Mouse (Mus musculus): ENCODE measurements around the gene Panx1.

Gene Panx1

DNA sequence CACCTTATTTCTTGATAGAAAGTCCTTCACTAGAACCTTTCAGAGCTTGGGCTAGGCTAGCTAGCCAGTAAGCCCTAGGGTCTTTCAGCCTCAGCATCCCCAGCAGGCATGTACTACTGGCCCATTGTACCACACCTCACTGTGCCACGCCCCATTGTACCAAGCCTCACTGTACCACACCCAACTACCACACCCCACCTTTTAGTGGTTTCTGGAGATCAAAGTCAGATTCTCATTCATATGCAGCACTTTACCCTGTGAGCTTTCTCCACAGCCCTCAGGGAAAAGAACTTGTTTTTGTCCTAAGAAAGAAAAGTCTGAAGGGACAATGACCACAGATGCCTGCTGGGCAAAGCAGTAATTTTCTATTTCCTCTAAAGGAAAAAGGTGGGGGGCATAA lies 22.2 kb downstream of the Panx1 start:
- no peak for DNase-seq (ENCODE audit: low read depth, low spot score)

DNA sequence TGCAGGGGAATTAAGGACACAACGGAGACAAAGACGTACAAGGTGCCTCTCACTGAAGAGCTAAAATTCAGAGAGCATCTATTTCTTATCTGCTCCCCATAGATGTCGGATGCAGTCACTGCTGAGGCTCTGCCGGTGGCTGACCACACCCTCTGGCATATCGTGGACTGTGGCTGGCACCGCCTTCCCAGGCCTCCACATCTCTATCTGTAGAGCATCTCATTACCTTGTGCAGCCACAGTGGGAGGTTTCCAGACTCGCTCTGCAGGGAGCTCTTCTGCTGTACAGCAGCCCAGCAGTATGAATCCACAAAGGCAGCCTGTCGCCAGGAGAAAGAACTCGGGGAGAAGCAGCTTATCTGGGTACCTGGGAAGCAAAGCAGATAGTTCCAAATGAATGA lies 24.1 kb downstream of the Panx1 start:
- DNase-seq (ENCODE audit: low read depth, low spot score): no peak

DNA sequence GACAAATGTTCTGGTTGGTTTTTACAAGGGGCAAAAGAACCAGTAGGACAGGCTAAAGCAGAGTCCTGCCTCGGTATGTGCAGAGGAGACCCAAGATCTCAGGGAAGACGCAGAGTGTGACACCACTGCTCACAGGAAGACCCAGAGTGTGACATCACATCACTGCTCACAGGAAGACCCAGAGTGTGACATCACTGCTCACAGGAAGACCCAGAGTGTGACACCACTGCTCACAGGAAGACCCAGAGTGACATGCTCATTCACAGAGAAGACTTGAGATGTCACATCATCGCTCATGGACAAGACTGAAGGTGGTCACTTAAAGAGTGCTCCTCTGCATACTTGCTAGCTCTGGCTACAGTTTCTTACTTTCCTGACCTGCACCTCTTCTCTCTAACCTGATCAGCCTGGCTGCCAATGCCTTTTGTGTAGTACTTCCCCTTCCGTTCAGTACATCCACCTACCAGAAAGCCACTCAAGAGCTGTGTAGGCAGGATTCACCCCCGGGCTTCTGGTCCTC lies 24.7 kb downstream of the Panx1 start:
- no peak for DNase-seq (ENCODE audit: low read depth, low spot score)

DNA sequence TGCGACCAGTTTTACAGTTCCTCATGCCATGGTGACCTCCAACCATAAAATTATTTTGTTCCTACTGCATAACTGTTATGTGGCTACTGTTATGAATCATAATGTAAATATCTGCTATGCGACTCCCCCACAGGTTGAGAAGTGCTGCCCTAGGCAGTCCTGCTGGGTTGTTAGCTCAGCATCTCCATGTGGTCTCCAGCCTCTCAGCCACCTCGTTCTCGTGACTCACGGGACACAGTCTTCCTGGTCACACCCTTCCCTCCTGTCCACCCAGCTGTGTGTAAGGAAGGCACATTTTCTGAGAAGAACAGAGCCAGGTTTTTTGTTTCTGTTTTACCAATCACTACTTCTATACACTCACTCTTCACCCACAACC lies 26.5 kb downstream of the Panx1 start:
- no peak for DNase-seq (ENCODE audit: low read depth, low spot score)

DNA sequence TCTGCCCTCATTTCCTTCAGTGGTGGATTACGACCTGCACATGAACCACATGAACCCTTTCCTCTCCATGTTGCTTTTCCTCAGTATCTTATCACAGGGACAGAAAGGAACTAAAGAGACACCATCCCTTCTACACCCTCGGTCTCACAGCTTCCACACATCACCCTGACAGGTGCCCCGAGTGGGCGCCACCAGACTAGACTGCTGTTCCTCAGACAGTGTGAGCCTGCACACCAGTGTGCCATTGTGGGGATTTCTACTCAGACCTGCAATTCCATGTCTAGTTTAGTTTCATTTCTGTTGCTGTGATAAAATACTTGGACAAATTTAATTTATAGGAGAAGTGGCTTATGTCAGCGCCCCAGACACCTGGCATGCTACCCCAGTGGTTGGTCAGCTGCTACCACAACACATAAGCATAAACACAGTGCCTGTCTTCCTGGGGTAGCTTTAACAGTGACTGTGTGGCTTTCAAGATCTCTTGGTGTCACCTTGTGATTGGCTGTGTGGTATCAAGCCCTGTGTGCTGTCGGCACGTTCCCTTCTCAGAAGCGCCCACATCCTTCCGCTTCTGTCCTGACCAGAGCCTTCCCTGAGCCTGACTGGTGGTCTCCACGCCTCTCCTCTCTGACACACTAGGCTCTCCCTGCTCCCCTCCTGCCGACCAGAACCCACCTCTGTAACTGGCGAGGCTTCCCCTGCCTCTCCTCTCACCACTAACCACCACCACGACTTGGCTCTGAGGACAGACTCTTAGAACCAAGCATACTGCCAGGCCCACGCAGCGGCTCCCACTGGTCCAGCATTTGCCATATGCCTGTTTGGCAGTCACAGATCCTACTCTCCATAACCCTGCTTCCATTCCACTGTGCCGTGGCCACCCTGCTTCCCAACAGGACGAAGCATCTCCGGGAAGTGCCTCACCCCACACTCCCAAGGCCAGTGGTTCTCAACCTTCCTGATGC lies 27.2 kb downstream of the Panx1 start:
- no peak for DNase-seq (ENCODE audit: low read depth, low spot score)

DNA sequence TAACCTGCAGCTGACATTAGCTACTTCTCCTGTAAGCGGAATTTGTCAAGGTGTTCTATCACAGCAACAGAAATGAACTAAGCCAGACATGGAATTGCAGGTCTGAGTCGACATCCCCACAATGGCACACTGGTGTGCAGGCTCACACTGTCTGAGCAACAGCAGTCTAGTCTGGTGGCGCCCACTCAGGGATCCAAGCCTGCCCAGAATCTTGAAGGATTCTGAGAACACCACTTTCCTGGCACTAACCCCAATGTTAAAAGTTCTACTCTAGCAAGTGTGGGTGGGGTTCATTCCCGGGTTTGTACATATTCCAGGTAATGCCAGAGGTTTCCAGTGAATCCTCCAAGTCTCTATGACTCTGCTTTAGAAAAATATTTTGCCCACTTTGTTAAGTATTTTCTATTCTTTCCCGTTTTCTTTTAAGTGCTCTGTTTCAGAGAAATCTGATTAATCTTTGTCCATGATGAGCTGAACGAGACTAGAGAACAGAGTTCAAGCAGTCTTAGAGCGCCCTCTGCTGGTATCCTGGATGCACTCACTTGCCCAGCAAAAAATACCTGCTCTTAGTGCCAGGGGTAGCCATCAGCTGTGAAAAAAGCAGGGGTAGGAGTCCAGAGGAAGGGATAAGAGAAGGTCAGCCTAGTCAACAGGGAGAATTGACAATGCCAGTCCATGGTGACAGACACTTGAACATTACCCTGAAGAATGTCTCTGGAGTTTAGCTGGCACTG lies 29.9 kb downstream of the Panx1 start:
- peak; percentile 63 for DNase-seq (ENCODE audit: low read depth, low spot score)

DNA sequence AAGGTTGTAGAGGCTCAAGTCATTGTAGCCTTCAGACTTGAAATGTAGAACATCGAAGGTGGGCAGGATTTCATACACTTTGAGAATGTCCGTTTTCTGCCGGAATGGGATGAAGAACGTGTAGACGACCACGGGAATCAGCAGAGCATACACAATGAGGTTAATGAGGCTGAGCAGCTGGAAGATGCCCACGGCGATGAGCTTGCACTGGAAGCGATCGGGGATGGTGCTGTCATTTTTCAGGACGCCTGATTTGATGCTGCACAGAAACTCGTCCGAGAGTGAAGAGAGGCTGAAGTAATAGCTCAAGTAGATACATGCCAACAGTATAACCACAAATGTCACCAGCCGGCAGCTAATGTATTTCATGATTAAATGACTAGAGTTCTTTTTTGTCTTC lies 37.7 kb downstream of the Panx1 start:
- DNase-seq (ENCODE audit: low read depth, low spot score): no peak

DNA sequence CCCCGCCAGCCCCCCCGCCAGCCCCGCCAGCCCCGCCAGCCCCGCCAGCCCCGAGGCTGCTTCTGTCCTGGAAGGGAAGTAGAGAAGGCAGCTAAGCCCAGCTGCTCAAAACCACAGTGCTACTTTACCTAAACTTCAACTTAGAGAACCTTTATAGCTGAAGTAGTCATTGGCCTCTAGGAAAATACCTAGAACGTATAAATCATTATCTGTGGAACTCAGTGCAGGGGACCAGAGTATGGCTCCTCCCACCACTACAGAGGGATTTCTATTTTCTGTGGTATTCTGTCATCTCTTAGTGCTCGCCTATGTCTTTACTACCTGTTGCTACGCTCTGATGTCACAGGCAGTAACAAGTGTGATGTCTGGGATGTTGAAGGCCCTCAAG lies 41.0 kb downstream of the Panx1 start:
- no peak for DNase-seq (ENCODE audit: low read depth, low spot score)

DNA sequence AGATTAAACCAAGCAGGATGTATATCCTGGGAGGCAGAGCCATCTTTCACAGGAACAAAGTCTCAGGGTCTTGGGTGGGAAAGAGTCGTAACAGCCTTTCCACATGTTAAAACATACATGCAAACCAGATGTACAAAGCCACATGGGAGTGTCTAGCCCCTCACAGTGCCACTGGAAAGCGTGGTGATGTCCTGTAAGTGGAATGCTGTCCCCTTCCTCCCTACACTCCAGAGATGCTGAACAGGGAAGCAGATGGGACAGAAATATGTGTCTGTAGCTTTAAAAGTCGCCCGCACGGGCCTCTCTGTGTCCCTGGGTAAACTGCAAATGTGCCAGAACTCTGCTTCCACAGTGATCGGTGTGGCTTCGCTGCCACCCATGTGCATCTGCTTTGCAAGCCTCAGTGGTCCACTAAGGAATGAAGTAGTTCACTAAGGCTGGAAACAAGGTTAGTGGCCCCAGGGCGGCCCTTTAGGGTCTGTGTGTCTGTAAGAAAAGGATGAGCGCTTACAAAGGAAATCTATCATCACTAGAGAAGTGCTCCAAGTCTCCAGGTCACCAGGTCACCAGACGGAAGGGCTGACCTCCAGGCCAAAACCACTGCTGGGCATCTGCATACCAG lies 41.5 kb downstream of the Panx1 start:
- no peak for DNase-seq (ENCODE audit: low read depth, low spot score)

DNA sequence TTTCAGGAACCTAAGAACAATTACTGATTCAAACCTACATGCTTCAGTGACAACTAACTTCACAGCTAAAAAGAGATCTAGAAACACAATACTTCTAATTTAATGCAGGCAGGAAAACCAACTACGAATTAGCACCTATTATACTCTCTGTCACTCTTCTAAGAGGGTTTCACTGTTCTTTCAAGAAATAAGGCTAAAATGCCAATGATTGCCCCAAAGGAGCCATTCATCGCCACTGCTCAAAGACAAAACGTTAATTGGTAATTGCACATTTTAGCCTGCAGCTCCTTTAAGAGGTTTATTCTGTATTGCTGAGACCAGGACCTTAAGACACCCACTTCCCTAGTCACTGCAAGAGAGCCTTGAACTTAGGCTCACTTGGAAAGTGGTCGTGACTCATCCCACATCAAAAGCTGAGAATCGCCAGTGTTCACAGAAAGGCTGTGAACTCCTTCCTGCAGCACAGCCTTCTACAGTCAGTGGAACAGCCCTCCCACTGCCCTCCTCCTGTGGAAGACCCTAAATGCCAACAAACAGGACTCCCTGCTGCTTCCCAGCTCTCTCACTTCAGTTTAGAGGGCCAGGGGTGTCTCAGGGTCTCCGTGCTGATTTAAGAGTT lies 42.2 kb downstream of the Panx1 start:
- no peak for DNase-seq (ENCODE audit: low read depth, low spot score)

DNA sequence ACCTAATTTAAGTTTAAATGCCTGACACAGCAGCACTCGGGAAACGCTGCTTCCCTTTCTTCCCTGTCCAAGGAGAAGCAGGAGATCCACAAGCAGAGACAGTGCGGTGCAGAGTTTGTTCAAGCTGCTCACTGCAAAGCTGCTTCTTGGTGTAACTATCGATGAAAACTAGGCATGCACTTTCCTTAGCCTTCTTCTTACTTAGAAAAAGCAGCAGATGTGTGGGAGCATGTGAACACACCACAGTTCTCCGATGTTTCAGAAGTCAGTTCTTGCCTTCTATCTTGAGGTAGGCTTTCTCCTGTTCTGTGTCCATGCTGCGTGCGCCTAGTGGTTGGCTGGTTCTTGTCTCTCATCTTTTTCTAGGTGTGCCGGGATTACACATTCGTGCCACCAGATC lies 46.5 kb downstream of the Panx1 start:
- DNase-seq (ENCODE audit: low read depth, low spot score): no peak

DNA sequence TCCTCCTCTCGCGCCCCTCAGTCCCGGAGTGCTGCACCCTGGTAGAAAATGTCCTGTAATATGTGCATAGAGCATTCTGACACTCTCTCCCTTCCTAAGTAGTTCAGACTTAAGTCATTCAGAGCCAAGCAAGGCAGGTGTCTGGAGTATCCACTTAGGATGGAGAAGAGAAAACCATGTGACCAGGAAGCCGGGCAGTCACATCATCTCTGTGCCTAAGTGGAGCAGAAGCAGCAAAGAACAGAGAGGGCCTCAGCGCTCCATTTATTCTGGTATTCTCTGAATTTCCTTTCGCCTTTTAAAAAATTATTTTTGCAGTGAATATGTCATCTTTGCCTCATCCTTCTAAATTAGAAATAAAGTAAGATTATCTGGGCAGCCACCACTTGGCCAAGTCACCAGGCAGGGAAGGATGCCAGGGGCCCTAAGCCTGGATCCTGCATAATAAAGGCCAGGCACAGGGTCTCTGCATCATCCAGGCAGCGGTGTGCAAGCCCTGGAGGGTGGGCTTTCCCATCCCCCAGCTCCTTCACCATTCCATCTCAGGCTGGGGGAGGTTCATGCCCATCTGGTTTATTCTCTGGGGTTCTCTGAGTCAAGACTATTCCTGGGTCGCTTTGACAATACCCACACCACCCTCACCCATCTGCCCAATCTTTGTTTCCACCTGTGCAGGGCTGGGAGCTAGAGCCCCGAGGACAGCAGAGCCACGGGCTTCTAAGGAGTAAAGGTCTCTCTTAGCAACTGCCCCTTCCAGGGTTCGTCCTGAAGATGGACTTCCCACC lies 47.8 kb downstream of the Panx1 start:
- DNase-seq (ENCODE audit: low read depth, low spot score): no peak

DNA sequence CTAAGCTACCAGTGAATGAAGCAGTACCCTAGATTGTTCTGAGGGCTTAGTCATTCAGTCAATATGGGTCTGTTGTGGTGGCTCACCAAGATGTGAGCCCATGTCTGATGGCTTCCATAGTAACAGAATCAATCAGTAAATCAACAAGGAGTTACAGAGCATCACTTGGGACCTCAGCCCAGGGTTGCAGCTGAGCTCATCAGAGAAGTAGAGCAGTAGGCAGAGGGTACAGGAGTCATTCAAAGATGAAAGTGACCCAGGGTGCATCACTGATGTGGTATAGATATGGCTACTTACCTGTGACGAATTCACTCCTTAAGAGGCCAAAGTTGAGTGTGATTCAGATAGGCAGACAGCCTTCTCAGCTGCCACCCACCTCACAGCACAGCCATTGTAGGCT lies 49.8 kb downstream of the Panx1 start:
- DNase-seq (ENCODE audit: low read depth, low spot score): no peak

DNA sequence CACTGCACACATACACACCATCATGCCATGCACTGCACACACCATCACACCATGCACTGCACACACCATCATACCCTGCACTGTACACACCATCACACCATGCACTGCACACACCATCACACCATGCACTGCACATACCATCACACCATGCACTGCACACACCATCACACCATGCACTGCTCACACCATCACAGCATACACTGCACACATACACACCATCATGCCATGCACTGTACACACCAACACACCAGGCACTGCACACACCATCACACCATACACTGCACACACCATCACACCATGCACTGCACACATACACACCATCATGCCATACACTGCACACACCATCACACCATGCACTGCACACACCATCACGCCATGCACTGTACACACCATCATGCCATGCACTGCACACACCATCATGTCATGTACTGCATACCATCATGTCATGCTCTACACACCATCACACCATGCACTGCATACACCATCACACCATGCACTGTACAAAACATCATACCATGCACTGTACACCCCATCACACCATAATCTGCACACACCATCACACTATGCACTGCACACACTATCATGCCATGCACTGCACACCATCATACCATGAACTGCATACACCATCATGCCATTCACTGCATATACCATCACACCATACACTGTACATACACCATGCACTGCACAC lies 56.5 kb downstream of the Panx1 start:
- DNase-seq (ENCODE audit: low read depth, low spot score): no peak

DNA sequence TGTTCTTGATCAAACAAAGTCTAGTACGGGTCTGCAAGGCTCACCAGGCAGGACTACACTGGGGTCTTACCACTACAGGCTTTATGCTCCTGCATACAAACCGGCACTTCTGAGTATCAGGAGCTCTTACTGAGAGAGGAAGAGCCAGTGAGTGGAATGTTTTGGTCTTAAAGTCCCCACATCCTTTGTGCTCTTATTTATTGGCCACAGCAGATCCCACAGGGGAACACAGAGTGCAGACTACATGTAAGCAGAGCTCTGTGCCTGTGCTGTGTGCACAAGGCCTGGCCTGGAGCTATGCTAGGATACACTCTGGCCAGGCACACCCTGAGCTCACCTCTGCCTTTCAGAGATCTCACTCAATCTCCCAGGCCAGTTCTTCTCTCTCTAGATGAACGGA lies 62.1 kb downstream of the Panx1 start:
- no peak for DNase-seq (ENCODE audit: low read depth, low spot score)

DNA sequence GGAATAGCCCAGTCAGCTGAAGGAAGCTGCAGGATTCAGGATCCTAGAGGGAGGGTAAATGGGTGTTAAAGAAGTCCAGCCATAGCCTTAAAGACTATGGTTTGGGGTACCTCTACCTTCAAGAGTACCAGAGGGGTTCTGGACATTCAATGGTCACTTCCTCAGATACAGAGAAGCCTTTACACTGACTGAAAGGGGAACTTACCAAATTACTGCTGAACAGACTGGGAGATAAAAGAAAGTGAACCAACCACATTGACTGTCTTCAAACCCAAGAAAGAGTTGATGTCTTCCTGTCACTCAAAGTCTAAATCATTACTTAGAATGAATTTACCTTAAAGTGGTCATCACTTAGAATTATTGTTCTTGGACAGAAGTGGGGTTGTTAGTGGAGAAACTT lies 62.6 kb downstream of the Panx1 start:
- DNase-seq (ENCODE audit: low read depth, low spot score): no peak

DNA sequence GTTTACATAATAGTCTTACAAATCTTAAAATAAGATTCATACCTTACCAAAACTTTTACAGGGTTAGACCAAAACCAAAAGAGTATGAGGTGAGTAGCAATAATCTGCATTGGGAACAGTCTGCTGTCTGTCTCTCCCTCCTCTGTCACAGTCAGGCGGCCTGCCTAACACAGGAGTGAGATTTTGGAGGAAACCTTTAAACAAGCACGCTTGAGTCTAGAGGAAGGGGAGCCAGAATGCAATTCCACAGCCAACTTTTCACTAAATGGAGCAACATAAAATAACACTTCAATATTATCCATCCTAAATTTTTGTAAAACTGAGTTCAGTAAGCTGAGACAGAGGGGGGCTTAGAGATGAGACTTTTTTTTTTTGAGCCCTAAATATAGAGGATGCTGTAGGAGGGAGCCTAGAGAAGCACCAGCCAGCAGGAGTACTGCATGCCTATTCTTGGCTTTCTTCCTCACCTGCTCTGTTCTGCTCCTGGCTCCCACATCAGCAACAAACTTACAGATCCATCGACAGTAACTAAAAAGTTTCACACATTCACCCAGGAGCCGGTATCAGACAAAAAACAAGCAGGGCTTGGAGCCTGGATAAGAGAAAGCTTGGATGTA lies 63.6 kb downstream of the Panx1 start:
- DNase-seq (ENCODE audit: low read depth, low spot score): no peak

DNA sequence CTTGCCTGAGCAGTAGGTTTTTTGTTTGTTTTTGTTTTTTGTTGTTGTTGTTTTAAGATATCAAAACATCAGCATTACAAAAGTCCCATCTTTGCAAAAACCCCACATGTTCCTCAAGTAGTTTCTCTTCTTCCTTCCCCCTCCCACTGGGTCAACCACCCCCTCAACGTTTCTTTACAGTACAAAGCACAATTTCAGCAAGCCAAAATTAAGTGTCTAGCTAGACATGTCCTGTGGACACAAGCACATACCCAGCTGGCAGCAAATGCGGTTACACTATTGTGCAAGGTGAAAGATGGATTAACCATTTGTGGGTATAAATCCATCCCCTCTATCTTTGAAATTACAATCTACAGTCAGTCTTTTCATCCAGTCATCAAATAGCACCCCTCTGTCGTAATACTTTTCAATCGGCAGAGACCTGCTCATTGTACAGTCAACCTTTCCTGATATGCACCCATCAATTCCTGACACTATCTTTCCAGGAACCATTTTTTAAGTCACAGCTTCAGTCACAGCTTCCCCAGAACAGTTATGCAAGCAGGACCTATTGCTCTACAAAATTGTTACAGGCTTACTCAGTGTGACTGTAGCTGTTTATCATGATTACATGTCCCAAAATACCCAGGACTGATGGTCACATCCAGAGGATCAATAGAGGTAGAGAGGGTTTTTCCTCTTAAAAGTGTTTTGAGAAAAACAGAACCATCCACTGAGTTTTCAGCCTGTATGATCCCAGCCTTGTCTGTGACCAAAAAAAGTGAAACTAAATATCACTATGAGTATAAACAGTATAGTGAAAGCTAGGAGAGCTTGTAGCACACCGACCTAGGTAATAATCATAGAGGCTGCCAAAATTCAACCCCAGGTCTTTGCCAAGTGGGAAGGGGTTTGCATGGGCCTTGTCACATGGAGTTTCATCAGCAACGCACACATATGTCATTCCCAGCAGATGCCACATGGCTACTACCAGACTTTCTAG lies 70.7 kb downstream of the Panx1 start:
- no peak for DNase-seq (ENCODE audit: low read depth, low spot score)

DNA sequence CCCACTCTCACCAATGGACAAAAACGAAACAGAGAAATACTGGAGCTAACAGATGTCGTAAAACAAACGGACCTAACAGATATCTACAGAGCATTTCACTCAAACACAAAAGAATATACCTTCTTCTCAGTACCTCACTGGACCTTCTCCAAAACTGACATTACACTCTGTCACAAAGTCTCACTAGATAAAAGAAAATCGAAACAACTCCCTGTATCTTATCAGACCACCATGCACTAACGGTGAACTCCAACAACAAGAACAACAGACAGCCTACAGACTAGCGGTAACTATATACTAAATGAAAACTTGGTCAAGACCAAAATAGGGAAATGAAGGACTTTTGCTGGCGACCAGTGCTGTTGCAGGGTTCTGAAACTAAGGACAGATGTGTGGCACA lies 71.5 kb downstream of the Panx1 start:
- no peak for DNase-seq (ENCODE audit: low read depth, low spot score)

Measured in embryo, embryonic 11.5 days (tissue).